Mouse (Mus musculus): ENCODE data around the gene Morc2a. TPM values are rescaled to one million over a fixed set of nuclear protein-coding genes. Genes with fewer than 3 reads are reported as not detected.

Morc2a gene
- polyA plus RNA-seq (2015; fragmentation: Nextera tagmentation; extraction: Ambion mirVana): 16.0 and 16.2 TPM in 2 replicates

DNA sequence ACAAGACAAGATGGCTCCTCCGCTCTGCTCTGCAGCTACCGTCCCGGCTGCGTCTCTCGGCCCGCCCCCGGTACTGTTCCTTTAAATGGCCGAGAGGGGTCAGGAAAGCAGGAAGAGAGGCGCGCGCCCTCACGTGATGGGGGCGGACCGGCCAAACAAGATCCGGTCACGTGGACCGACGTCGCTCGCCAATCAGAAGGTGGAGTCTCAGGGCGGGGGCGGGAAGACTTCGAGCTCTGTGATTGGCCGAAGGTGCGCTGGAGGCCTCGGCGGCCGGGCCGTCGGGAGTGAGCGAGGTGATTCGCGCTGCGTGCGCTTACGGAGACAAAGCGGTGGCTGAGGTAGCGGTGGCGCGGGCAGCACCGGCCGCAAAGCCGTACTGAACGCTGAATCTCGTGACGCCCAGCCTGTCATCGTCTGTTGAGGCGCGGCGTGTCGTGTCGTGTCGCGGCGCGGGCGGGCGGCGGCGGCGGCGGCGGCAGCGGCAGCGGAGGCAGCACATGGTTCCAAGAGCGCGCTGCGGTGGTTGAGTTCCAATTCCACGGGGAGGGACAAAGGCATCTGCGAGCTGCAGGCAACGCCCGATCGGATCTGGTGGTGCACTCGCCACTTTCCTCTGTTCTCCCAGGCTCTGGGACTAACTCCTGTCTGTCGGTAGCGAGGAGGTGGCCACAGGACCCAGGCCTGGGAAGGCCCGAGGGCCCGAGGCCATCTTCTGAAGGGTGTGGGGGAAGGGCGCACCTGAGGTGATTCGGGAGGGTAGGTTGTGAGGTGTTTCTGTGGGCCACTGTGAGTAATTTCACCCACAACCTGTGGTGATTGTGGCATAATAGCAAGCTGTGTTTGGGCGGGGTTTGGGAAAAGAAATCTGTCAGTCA lies at the start of gene Morc2a:
Gene Morc2a, plus strand, starts transcription at position 228 of the 878 bp plus-strand sequence.

Other genes with a start within 250 kb of the Morc2a start
- 109 and 120 TPM in 2 replicates for gene Limk2, start 240.0 kb upstream of the Morc2a start, polyA plus RNA-seq (2015; fragmentation: Nextera tagmentation; extraction: Ambion mirVana)
- 26.5 and 30.7 TPM in 2 replicates for gene Rnf185, start 196.8 kb upstream of the Morc2a start, polyA plus RNA-seq (2015; fragmentation: Nextera tagmentation; extraction: Ambion mirVana)
- gene Pla2g3, start 160.9 kb upstream of the Morc2a start, polyA plus RNA-seq (2015; fragmentation: Nextera tagmentation; extraction: Ambion mirVana): 34.9 and 38.8 TPM in 2 replicates
- gene Inpp5j, start 144.4 kb upstream of the Morc2a start, polyA plus RNA-seq (2015; fragmentation: Nextera tagmentation; extraction: Ambion mirVana): 20.3 and 24.4 TPM in 2 replicates
- 524 and 531 TPM in 2 replicates for gene Selenom, start 134.5 kb upstream of the Morc2a start, polyA plus RNA-seq (2015; fragmentation: Nextera tagmentation; extraction: Ambion mirVana)
- gene Smtn, start 108.6 kb upstream of the Morc2a start, polyA plus RNA-seq (2015; fragmentation: Nextera tagmentation; extraction: Ambion mirVana): 16.1 and 21.2 TPM in 2 replicates
- gene Osbp2, start 214.7 kb downstream of the Morc2a start, polyA plus RNA-seq (2015; fragmentation: Nextera tagmentation; extraction: Ambion mirVana): 46.3 and 49.2 TPM in 2 replicates
- 0.17 and 0.31 TPM in 2 replicates for gene 4921536K21Rik, start 245.9 kb downstream of the Morc2a start, polyA plus RNA-seq (2015; fragmentation: Nextera tagmentation; extraction: Ambion mirVana)
- gene Dusp18, start 246.0 kb downstream of the Morc2a start, polyA plus RNA-seq (2015; fragmentation: Nextera tagmentation; extraction: Ambion mirVana): 12.6 and 16.7 TPM in 2 replicates